Mouse (Mus musculus) CD4-positive, CD25-positive, alpha-beta regulatory T cell (primary cell): ENCODE data around the gene AI467606. TPM values are rescaled to one million over a fixed set of nuclear protein-coding genes. Genes with fewer than 3 reads are reported as not detected.

ENCODE experiments used
- polyA plus RNA-seq: library from polyadenylated mRNA; unstranded; fragments of 100-300 nt; shearing (Covaris generic); gene quantifications from one replicate; pipeline ENCODE4 v1.2.1, GENCODE M21; 2017

Gene AI467606
- polyA plus RNA-seq, result 327 TPM

DNA sequence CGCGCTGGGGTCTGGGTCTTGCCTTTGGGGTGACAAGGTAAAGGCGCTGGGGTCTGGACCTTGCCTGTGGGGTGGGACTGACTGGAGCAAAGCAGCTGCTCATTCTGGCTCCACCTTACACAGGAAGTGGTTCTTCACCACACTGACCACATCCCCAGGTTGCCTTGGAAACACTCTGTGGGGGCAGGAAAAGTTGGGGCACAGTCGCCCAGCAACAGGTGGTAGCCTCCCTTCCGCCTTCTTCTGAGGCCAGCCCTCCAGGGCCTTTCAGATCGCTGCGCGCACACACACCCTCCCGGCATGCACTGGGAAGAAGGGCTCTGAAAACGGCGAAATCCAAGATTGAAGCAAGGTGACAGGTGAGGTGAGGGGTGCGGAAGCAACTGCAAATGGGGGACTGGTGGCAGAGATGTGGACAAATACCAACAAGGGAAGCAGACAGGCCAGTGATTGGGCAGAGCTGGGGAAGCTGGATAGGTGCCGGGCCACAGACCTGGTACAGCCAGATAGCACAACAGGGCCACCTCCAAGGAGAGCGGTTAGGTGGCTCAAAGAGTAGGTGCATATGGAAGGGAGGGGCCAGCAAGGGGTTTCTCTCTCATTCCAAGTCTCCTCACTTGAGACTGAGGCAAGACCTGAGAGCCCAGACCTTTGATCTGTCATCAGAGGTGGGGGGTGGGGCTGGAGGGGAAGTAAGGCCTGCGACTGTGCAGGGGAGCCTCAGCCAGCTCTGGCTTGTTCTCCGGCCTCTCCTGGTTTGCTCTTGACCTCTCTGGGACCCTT, at the start of gene AI467606:
TSS of gene AI467606 (plus strand) at position 246 of the 783 bp plus-strand sequence.

DNA sequence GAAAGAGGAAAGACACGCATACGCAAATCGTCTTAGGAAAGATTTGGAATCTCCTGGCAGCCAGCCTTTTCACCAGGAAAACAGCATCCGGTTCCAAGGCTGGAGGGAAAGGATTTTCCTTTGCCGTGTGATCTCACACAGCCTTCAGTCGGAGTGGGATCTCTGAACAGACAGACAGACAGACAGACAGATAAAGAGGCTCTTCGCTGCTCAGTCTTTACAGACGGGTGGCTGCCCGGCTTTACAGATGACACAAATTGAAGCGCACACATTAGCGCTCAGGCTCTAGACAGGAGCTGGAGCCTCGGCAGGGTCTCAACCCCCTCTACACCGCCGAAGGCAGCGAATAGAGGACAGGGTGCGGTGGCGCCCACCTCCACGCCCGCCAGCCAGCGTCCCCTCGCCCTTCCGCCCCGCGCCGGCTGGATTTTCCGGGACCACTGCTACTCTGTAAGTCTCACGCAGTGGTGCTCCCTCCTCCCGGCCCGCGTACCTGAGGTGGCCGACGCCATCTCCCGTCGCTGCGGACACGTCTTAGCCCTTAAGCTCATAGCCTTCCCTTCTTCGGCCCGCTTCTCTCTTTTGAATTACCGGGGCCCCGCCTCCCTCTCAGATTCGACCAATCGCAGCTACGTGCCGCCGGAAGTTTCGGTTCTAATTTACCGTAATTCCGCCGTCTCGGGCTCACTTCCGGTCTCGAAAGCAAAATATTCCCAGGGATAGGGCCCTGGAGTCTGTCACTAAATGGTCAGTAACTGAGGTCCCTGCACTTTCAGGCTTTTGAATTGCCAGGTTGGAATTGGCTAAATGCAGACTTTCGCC, 49.1 kb upstream of the AI467606 start, which contains the start of gene Kif22:
TSS of gene Kif22 (minus strand) at position 621 of the 822 bp plus-strand sequence.

DNA sequence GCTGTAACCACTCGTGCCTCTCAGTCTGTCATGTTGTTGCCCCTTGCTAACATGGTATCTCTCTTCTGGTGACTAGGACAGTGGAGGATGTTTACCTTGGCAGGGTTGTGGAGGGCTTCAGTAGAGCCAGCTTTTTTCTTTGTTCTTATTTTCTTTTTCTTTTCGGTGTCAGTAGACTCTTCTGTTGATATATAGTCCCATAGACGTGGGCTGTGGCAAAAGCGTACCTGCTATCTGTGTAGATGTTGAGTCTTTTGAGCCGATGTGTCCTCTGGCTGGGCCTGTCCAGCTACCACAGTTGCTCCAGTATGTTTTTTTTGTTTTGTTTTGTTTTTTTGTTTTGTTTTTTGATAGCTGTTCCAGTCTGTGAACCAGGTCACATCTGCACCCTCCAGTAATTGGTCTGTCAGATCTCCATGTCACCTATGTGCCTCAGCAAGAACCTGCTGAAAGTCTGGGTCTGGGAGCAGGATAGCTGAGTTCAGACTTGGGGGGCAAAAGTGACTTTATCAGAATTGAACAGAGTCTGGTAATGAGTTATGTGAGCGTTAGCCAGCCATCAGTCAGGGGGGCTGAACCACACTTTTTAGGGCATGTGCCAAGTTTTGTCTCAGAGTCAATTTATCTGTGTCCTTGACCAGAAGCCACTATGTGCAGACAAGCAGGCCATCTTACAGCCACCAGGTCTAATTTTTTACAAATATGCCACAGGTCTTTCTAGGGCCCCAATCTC, 3.7 kb upstream of the AI467606 start, which contains the start of gene Zg16:
TSS of gene Zg16 (minus strand) at position 51 of the 733 bp plus-strand sequence.

DNA sequence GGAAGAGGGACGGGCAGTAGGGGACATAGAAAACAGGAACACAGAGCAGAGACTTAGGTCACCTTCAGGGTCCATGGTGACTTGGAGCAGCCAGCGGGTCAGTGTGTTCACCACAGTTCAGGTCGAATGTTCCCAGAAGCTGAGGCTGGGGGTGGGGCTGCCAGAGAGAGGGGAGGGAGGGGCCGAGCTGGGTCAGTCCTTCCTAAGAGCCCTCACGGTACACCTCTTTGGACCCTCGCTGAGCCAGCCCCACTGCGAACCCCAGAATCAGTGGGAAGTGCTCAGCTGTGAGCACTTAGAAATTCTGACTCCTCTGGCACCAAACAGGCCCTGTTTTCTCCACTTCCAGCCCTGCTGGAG, 30.7 kb downstream of the AI467606 start, which contains the start of gene Qprt:
TSS of gene Qprt (minus strand) at position 316 of the 360 bp plus-strand sequence.

DNA sequence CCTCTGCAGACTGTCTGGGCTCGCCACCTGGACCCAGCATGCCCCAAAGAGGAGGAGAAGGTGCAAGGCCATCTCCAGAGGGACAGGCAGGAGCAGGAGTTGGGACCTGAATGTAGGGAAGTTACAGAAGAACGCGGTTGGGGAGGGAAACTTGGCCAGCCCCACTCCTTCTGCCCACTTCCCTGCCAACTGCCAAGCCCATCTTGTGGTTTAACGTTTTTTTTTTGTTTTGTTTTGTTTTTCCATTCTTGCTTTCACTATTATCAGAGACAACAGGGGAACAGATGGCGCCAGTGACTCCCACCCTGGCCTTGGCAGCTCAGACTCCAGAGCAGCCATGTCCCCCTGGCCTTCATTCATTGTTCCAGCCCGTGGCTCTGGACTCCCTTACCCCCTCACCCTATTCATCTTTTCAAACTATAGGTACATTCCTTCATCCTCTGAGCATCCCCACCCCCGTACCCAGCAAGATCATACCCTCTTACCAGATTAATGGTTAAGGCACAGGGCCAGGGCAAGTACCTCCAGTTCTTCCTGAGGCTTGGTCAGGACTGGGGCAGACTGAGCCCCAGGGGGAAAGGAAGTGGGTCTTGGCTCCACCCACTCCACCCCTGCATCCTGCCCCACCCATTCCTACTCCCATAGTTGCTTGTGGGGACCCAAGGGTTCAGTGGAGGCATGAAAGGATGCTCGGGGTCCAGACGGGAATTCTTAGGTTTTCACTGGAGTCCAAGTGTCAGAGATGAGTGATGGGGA, 46.3 kb downstream of the AI467606 start, which contains the start of gene Spn:
TSS of gene Spn (minus strand) at position 562 of the 756 bp plus-strand sequence.

Other genes with a start within 250 kb of the AI467606 start
- gene Doc2a, start 243.9 kb upstream of the AI467606 start, polyA plus RNA-seq, result 0.14 TPM
- 7.3 TPM for gene Hirip3, start 229.4 kb upstream of the AI467606 start, polyA plus RNA-seq
- gene Ino80e, start 229.0 kb upstream of the AI467606 start, polyA plus RNA-seq, result 95.0 TPM
- 45.7 TPM for gene Taok2, start 206.7 kb upstream of the AI467606 start, polyA plus RNA-seq
- 44.7 TPM for gene Tmem219, start 168.4 kb upstream of the AI467606 start, polyA plus RNA-seq
- 39.8 TPM for gene Kctd13, start 162.5 kb upstream of the AI467606 start, polyA plus RNA-seq
- 0.18 TPM for gene Asphd1, start 141.8 kb upstream of the AI467606 start, polyA plus RNA-seq
- 1.4 TPM for gene Sez6l2, start 140.8 kb upstream of the AI467606 start, polyA plus RNA-seq
- 306 TPM for gene Cdipt, start 115.4 kb upstream of the AI467606 start, polyA plus RNA-seq
- gene Cdiptos, start 115.3 kb upstream of the AI467606 start, polyA plus RNA-seq, result 0.89 TPM
- gene Mvp, start 76.7 kb upstream of the AI467606 start, polyA plus RNA-seq, result 39.6 TPM
- 1.6 TPM for gene Pagr1b, start 74.9 kb upstream of the AI467606 start, polyA plus RNA-seq
- gene Pagr1a, start 74.0 kb upstream of the AI467606 start, polyA plus RNA-seq, result 122 TPM
- gene Gm42742, start 70.3 kb upstream of the AI467606 start, polyA plus RNA-seq, result 42.9 TPM
- 14.4 TPM for gene Prrt2, start 70.1 kb upstream of the AI467606 start, polyA plus RNA-seq
- gene Maz, start 64.3 kb upstream of the AI467606 start, polyA plus RNA-seq, result 176 TPM
- 10.7 TPM for gene Kif22, start 48.9 kb upstream of the AI467606 start, polyA plus RNA-seq
- gene Zg16, start 4.0 kb upstream of the AI467606 start, polyA plus RNA-seq, result not detected
- 25.5 TPM for gene Qprt, start 30.9 kb downstream of the AI467606 start, polyA plus RNA-seq
- 77.9 TPM for gene Spn, start 46.5 kb downstream of the AI467606 start, polyA plus RNA-seq
- 62.4 TPM for gene Cd2bp2, start 104.7 kb downstream of the AI467606 start, polyA plus RNA-seq
- gene Tbc1d10b, start 117.1 kb downstream of the AI467606 start, polyA plus RNA-seq, result 73.5 TPM
- 19.1 TPM for gene Mylpf, start 117.5 kb downstream of the AI467606 start, polyA plus RNA-seq
- gene Zfp553, start 141.7 kb downstream of the AI467606 start, polyA plus RNA-seq, result 26.6 TPM
- 541 TPM for gene Sept1, start 141.8 kb downstream of the AI467606 start, polyA plus RNA-seq
- 14.6 TPM for gene Zfp771, start 152.9 kb downstream of the AI467606 start, polyA plus RNA-seq
- 38.6 TPM for gene Dctpp1, start 169.3 kb downstream of the AI467606 start, polyA plus RNA-seq
- 43.1 TPM for gene Sephs2, start 182.7 kb downstream of the AI467606 start, polyA plus RNA-seq
- 276 TPM for gene Itgal, start 204.9 kb downstream of the AI467606 start, polyA plus RNA-seq